Mouse (Mus musculus) limb, embryonic 11.5 days (tissue): ENCODE results near the gene Ppfia4. TPM values are rescaled to one million over a fixed set of nuclear protein-coding genes. Genes with fewer than 3 reads are reported as not detected.

Experiments used
- ATAC-seq: fragments of 200-750 bp; cut with Nextera tagmentation; 2 replicates; pipeline ENCODE4 v1.8.0; 2017; ENCODE audit warnings: low read depth; ENCODE audit not compliant: insufficient number of reproducible peaks, low FRiP score, low TSS enrichment
- DNase-seq: peaks from one replicate; pipeline ENCODE4 v3.0.0-alpha.2; 2015; ENCODE audit warnings: low spot score
- H3K27ac ChIP-seq: fragments of 300-500 bp; sonication (generic); replicated peaks from 2 replicates; pipeline ENCODE4 v1.5.1; 2014; ENCODE audit warnings: low read depth, mild to moderate bottlenecking, low read length
- H3K27me3 ChIP-seq: fragments of 300-500 bp; sonication (generic); 2 replicates; pipeline ENCODE4 v1.6.1; 2014; ENCODE audit warnings: mild to moderate bottlenecking, low read length, mixed read lengths; ENCODE audit not compliant: control insufficient read depth, insufficient read depth
- H3K36me3 ChIP-seq: fragments of 300-500 bp; sonication (generic); 2 replicates; pipeline ENCODE4 v1.6.1; 2014; ENCODE audit warnings: mild to moderate bottlenecking, low read length, moderate library complexity, mixed read lengths; ENCODE audit not compliant: control insufficient read depth, insufficient read depth
- H3K4me1 ChIP-seq: fragments of 300-500 bp; sonication (generic); 2 replicates; pipeline ENCODE4 v1.6.1; 2014; ENCODE audit warnings: low read length, mixed read lengths; ENCODE audit not compliant: control insufficient read depth, insufficient read depth
- H3K4me2 ChIP-seq: fragments of 300-500 bp; sonication (generic); 2 replicates; pipeline ENCODE4 v1.6.1; 2014; ENCODE audit warnings: low read depth, mild to moderate bottlenecking, moderate library complexity; ENCODE audit not compliant: severe bottlenecking
- H3K4me3 ChIP-seq: fragments of 300-500 bp; sonication (generic); 2 replicates; pipeline ENCODE4 v1.5.1; 2014; ENCODE audit warnings: low read depth, low read length
- H3K9ac ChIP-seq: fragments of 300-500 bp; sonication (generic); 2 replicates; pipeline ENCODE4 v1.6.1; 2014; ENCODE audit warnings: mild to moderate bottlenecking, low read length
- H3K9me3 ChIP-seq: fragments of 300-500 bp; sonication (generic); 2 replicates; pipeline ENCODE4 v1.6.1; 2016; ENCODE audit warnings: low read length; ENCODE audit not compliant: control insufficient read depth
- WGBS: fragments of 180-500 bp; shearing (Covaris S2); extraction: QIAGEN DNeasy Blood & Tissue Kit; methylation state at CpG from one replicate; pipeline ENCODE4 v1.1.7; 2014; 5-methylcytosine and 5-hydroxymethylcytosine counted together
- polyA plus RNA-seq: library from polyadenylated mRNA; unstranded; fragments of >200 nt; fragmentation: Nextera tagmentation; extraction: Ambion mirVana; gene quantifications from 2 replicates; pipeline ENCODE4 v1.2.1, GENCODE M21; 2014

Ppfia4 gene
- polyA plus RNA-seq, 1 experiment from 2014 or later, result 2.3 TPM

DNA sequence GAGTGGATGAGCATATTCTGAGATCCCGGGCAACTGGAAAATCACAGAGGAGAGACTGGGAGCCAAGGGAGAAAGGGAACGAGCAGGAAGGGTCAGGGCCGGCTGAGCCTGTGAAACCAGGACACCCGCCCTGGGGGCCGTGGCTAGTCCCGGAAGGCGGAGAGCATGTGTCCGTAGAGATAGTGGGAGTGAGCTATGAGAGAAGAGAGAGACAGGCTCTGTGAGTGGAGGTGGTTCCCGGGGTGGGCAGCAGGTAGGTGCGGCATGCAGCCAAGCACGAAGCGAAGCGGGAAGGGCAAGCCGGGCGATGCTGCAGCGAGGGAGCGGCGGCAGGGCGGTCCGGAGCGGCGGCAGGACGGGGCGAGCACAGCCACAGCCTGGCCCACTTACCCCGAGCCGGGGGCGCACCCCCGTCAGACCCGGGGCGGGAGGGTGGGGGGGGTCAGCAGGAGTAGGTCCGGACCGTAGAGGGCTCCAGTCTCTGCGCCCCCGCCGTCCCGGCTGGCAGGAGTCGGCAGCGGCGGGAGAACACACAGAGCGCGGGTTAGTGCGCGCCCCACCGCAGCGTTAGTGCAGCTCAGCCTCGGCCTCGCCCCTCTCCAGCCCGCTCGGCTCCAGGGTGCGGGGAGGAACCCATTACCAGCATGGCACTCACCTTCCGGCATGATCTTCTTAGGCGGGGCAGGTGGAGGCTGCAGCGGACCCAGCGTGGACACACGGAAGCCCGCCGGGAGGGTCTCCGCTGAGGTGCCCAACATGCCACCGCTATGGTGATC, 33.9 kb downstream of the Ppfia4 start:
- ATAC-seq (0 out of 2 replicates have a peak, but pooled peaks have one; percentile 50), DNase-seq (peak; percentile 69)
- Histone ChIP-seq H3K4me3 (peak overlapping the region; percentile 61), H3K9ac (peak overlapping the region; percentile 60), H3K4me1 (peaks cover 3% of the 10 kb centered on the region), H3K27me3 (peaks cover 24% of the 10 kb centered on the region), H3K27ac (no peak overlapping the region), H3K4me2 (peak overlapping the region; percentile 93), H3K9me3 (no peaks in the 10 kb centered on the region), H3K36me3 (no peaks in the 10 kb centered on the region)
- 3% methylated on average over 51 of the region's 59 CpGs for WGBS

DNA sequence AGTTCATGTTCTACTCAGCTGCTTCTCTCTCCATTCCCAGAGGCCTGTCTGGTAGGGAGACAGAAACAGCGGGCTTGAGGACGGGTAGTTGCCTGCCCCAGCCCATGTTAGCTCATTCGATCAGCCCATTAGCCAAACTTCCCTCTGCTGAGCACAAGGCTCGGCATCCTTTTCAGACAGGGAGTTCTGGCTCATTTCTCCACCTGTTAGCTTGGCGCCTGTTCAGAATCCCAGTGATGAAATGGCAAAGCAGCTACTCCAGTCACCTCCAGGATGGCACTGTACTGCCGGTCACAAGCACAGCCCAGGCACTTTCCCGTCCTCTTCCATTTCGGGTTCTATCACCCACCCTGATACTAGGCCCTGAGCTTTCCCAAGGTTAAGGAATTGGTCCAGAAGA, 35.5 kb downstream of the Ppfia4 start:
- no peak overlapping the region for H3K9ac ChIP-seq
- H3K4me3 ChIP-seq, result no peak overlapping the region
- peaks cover 24% of the 10 kb centered on the region for H3K27me3 ChIP-seq
- H3K4me2 ChIP-seq, result no peak overlapping the region
- H3K27ac ChIP-seq, result no peak overlapping the region
- H3K4me1 ChIP-seq, result peaks cover 3% of the 10 kb centered on the region
- no peaks in the 10 kb centered on the region for H3K9me3 ChIP-seq
- H3K36me3 ChIP-seq, result no peaks in the 10 kb centered on the region
- DNase-seq (no peak), ATAC-seq (no peak)
- 78% methylated on average over 8 of the region's 8 CpGs for WGBS

DNA sequence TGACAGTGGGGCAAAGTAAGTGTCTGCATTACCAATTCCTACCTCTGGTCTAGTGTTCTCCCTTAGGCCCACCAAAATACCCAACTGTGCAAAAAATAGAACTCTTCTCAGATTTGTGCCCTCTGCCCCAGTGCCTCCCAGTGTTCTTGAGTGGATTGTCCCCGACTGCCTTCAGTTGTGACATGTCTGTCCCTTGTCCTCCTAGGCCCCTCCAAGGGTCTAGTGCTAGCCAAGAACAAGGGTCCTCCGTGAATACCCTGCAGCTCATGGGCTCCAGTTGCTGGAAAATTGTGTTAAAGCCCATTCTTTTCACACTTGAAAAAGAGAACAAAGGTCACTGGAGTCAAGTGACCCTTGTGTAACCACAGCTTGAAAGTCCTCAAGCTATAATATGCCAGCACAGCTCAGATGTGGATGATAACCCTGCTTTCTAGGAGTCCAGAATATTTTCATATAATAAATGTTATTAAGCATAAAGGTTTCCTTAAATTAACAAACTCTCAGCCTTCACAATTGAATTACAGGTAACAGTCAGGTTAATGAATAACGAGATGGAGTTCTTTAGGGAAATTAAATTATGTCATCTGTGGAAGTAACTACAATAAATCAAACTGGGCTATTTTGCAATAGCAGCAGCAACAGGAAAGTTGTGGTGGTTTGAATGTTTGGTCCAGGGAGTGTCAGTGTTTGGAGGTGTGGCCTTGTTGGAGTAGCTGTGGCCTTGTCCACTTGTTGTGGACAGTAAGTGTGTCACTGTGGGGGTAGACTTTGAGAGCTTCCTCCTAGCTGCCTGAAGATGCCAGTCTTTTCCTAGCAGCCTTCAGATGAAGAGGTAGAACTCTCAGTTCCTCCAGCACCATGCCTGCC, 38.8 kb downstream of the Ppfia4 start:
- DNase-seq (no peak), ATAC-seq (no peak)
- Histone ChIP-seq H3K4me1 (peaks cover 6% of the 10 kb centered on the region), H3K36me3 (no peaks in the 10 kb centered on the region), H3K4me2 (no peak overlapping the region), H3K27ac (no peak overlapping the region), H3K4me3 (no peak overlapping the region), H3K9ac (no peak overlapping the region), H3K27me3 (peaks cover 13% of the 10 kb centered on the region), H3K9me3 (no peaks in the 10 kb centered on the region)
- 82% methylated on average over 3 of the region's 3 CpGs for WGBS

DNA sequence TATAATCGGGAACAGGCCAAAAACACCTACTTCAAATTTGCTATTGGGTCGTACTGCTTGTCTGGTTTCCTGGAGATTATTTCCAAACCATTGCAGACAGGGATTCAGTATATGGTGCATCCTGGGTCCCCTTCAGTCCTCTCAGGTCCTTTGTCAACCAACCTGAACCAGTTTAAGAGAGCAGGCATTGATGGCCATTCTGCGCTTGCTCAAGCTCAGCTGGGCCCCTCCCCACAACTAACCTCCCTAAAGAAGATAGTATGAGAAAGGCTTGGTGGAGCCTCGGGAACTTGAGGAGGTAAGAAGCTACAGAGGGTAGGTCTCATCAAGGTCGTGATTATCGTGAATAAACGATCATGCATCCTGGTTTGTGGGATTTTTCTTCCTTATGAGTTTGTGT, 39.5 kb downstream of the Ppfia4 start:
- H3K4me2 ChIP-seq, result no peak overlapping the region

DNA sequence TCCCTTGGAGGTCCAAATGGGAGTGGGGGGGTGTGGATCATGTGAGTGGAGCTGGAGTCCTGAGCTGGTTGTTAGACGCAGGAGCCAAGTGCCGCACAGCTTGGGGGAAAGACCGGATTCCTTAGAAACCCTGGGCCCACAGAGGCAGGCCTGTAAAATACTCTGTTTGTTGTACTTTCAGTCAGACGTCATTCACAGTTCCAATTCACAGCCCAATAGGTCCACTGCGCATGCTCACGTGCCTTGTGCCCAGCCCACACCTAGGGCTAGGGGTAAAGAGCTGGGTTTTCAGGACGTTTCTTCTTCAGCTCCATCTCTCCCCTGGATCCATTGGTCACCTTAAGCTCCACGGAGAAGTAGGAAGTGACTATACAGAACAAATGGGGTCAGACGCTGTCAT, 40.1 kb downstream of the Ppfia4 start:
- Histone ChIP-seq H3K36me3 (no peaks in the 10 kb centered on the region), H3K9me3 (no peaks in the 10 kb centered on the region), H3K4me3 (no peak overlapping the region), H3K27ac (no peak overlapping the region), H3K4me2 (no peak overlapping the region), H3K27me3 (no peaks in the 10 kb centered on the region), H3K9ac (no peak overlapping the region), H3K4me1 (peaks cover 6% of the 10 kb centered on the region; the same call in 1 of the 2 replicates)
- WGBS, result 50% methylated on average over 9 of the region's 9 CpGs
- ATAC-seq (no peak), DNase-seq (no peak)

More for the DNA sequence above, 39.5 kb downstream of the Ppfia4 start:
- Histone ChIP-seq H3K27me3 (peaks cover 6% of the 10 kb centered on the region), H3K4me3 (no peak overlapping the region), H3K4me1 (peaks cover 6% of the 10 kb centered on the region; the same call in 1 of the 2 replicates), H3K9me3 (no peaks in the 10 kb centered on the region), H3K9ac (no peak overlapping the region), H3K27ac (no peak overlapping the region), H3K36me3 (no peaks in the 10 kb centered on the region)
- ATAC-seq (no peak), DNase-seq (no peak)
- 86% methylated on average over 7 of the region's 7 CpGs for WGBS

DNA sequence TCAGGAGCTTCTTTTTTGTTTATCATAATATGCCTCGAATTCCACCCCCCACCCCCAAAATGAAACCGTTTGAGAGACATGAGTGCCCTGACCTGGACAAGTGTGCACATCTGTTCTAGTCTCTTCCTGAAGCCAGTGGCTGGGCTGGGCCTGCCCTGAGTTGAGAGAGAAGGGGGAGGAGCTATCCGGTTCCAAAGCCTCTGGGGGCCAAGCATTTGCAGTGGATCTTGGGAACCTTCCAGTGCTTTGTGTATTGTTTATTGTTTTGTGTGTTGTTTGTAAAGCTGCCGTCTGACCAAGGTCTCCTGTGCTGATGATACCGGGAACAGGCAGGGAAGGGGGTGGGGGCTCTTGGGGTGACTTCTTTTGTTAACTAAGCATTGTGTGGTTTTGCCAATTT, 40.7 kb downstream of the Ppfia4 start:
- Histone ChIP-seq H3K27ac (no peak overlapping the region), H3K36me3 (no peaks in the 10 kb centered on the region), H3K4me2 (no peak overlapping the region), H3K9me3 (no peaks in the 10 kb centered on the region), H3K4me1 (peaks cover 6% of the 10 kb centered on the region; the same call in 1 of the 2 replicates), H3K4me3 (no peak overlapping the region), H3K27me3 (no peaks in the 10 kb centered on the region), H3K9ac (no peak overlapping the region)
- ATAC-seq (no peak), DNase-seq (no peak)
- WGBS, result 36% methylated on average over 5 of the region's 5 CpGs

DNA sequence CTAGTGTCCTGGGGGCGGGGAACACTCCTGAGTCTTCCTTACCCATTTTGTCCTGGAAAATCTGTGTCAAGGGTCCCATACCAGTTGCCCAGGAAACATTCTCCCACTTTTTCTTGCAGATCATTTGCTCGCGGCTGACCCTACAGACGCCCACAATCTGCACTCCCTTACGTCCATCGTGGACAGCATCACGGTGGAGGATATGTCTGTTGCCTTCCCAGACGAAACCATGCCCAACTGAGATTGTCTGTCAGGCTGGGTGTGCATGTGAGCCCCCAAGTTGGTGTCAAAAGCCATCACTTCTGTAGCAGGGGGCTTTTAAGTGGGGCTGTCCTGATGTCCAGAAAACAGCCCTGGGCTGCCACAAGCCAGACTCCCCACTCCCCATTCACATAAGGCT, 41.2 kb downstream of the Ppfia4 start:
- Histone ChIP-seq H3K9ac (no peak overlapping the region), H3K4me2 (no peak overlapping the region), H3K27ac (no peak overlapping the region), H3K4me1 (peaks cover 6% of the 10 kb centered on the region; the same call in 1 of the 2 replicates), H3K9me3 (no peaks in the 10 kb centered on the region), H3K36me3 (no peaks in the 10 kb centered on the region), H3K4me3 (no peak overlapping the region), H3K27me3 (no peaks in the 10 kb centered on the region)
- ATAC-seq (no peak), DNase-seq (no peak)
- WGBS, result 77% methylated on average over 8 of the region's 8 CpGs

DNA sequence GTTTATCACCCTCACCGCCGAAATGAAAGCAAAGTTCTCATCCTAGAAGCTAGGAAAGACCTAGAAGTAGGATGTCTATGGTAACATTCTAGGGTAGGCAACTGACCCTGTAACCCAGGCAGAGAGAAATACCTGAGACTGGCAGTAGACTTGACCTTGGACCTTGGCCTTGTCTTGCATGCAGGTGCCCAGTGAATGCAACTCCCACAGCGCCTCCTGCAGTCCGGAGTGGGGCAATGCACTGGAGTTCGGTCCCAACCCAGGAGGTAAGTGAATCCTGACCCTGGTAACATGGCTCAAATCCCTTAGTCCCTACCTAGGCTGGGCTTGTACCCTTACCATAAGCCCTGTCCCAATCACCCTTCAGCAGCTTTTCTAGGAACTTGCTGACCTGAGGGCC, 41.8 kb downstream of the Ppfia4 start:
- Histone ChIP-seq H3K27ac (no peak overlapping the region), H3K4me2 (no peak overlapping the region), H3K4me1 (peaks cover 6% of the 10 kb centered on the region; the same call in 1 of the 2 replicates), H3K4me3 (no peak overlapping the region), H3K27me3 (no peaks in the 10 kb centered on the region), H3K9ac (no peak overlapping the region), H3K9me3 (no peaks in the 10 kb centered on the region), H3K36me3 (no peaks in the 10 kb centered on the region)
- ATAC-seq (no peak), DNase-seq (no peak)
- WGBS, result 62% methylated on average over 5 of the region's 5 CpGs
